Mouse (Mus musculus): Measurements from ENCODE around the gene Rcc1l.

The Rcc1l gene

GRCm38 (mm10) chr5:134170167-134170566, 6.4 kb downstream of the Rcc1l start:
- DNase-seq (ENCODE audit: low spot score) = no peak

GRCm38 (mm10) chr5:134169231-134169630, 7.3 kb downstream of the Rcc1l start:
- no peak for DNase-seq (ENCODE audit: low spot score)

- DNase-seq (ENCODE audit: low spot score) = no peak
These were observed 8.5 kb downstream of the Rcc1l start for GRCm38 (mm10) chr5:134168033-134168432.

- no peak for DNase-seq (ENCODE audit: low spot score)
These were observed 9.9 kb downstream of the Rcc1l start for GRCm38 (mm10) chr5:134166642-134167041.

- DNase-seq (ENCODE audit: low spot score) = no peak
These were observed 11.9 kb downstream of the Rcc1l start for GRCm38 (mm10) chr5:134164688-134165087.

GRCm38 (mm10) chr5:134155916-134156466, 20.6 kb downstream of the Rcc1l start:
- DNase-seq (ENCODE audit: low spot score) = no peak

- no peak for DNase-seq (ENCODE audit: low spot score)
These were observed 24.7 kb downstream of the Rcc1l start for GRCm38 (mm10) chr5:134151895-134152294.

- DNase-seq (ENCODE audit: low spot score) = no peak
These were observed 28.4 kb downstream of the Rcc1l start for GRCm38 (mm10) chr5:134148153-134148552.

- peak; percentile 39 for DNase-seq (ENCODE audit: low spot score)
These were observed 29.3 kb downstream of the Rcc1l start for GRCm38 (mm10) chr5:134147194-134147753.

GRCm38 (mm10) chr5:134144986-134145385, 31.6 kb downstream of the Rcc1l start:
- no peak for DNase-seq (ENCODE audit: low spot score)

GRCm38 (mm10) chr5:134142381-134142780, 34.2 kb downstream of the Rcc1l start:
- DNase-seq (ENCODE audit: low spot score) = no peak

- no peak for DNase-seq (ENCODE audit: low spot score)
These were observed 35.3 kb downstream of the Rcc1l start for GRCm38 (mm10) chr5:134141236-134141635.

GRCm38 (mm10) chr5:134139429-134139828, 37.1 kb downstream of the Rcc1l start:
- DNase-seq (ENCODE audit: low spot score) = no peak

- no peak for DNase-seq (ENCODE audit: low spot score)
These were observed 38.6 kb downstream of the Rcc1l start for GRCm38 (mm10) chr5:134137933-134138332.

GRCm38 (mm10) chr5:134136022-134136421, 40.6 kb downstream of the Rcc1l start:
- DNase-seq (ENCODE audit: low spot score) = no peak

GRCm38 (mm10) chr5:134131586-134131985, 45.0 kb downstream of the Rcc1l start:
- DNase-seq (ENCODE audit: low spot score) = no peak

GRCm38 (mm10) chr5:134126232-134126631, 50.3 kb downstream of the Rcc1l start:
- no peak for DNase-seq (ENCODE audit: low spot score)

- no peak for DNase-seq (ENCODE audit: low spot score)
These were observed 52.7 kb downstream of the Rcc1l start for GRCm38 (mm10) chr5:134123846-134124245.

- DNase-seq (ENCODE audit: low spot score) = no peak
These were observed 54.7 kb downstream of the Rcc1l start for GRCm38 (mm10) chr5:134121893-134122259.

GRCm38 (mm10) chr5:134121138-134121892, 55.3 kb downstream of the Rcc1l start:
- DNase-seq (ENCODE audit: low spot score) = peak; percentile 48

- DNase-seq (ENCODE audit: low spot score) = no peak
These were observed 56.4 kb downstream of the Rcc1l start for GRCm38 (mm10) chr5:134120135-134120534.

GRCm38 (mm10) chr5:134119481-134120120, 57.0 kb downstream of the Rcc1l start:
- DNase-seq (ENCODE audit: low spot score) = peak; percentile 63

- no peak for DNase-seq (ENCODE audit: low spot score)
These were observed 57.7 kb downstream of the Rcc1l start for GRCm38 (mm10) chr5:134118798-134119407.

Measured in adipocyte (in vitro differentiated cells).